Mouse (Mus musculus): ENCODE data around the gene Fkbp1a. TPM values are rescaled to one million over a fixed set of nuclear protein-coding genes. Genes with fewer than 3 reads are reported as not detected.

The Fkbp1a gene
- 174 and 216 TPM in 2 replicates for polyA plus RNA-seq (2012; rRNA removed)

DNA sequence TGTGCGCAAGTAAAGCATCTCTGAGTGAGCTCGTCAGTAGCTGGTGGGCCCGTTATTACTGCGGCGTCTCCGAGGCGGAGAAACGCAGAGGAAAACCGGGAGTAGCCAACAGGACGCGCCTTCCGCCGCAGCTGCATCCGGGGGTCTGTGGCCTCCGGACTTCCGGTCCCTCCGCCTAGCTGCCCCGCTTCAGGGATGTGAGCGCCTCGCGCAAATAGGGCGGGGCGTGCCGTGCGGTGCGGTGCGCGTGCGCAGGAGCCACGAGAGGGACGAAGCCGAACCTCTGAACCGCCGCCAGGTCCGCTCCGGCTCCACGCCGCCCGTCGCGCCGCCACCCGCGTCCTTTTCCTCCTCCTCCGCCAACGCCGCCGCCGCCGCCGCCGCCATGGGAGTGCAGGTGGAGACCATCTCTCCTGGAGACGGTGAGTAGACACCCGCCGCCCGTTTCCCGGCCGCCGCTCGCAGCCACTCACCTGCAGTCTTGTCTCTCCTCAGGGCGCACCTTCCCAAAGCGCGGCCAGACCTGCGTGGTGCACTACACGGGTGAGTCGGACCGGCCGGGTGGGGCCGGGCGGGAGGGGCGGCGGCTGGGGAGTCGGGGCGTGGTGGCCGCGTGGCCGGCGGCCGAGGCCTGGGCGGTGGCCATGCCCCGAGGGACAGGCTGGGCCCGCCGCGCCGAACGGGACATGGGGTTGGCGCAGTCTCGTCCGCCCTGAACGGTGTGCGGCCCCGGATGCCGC lies at the start of gene Fkbp1a:
Gene Fkbp1a, plus strand, starts transcription at position 161 of the 740 bp plus-strand sequence.
- no peak for TF ChIP-seq CTCF (IDR thresholded peaks at IDR 0.05; ENCODE audit: borderline replicate concordance, extremely low read depth, insufficient read depth, insufficient read length)
- TF ChIP-seq POLR2A (IDR thresholded peaks at IDR 0.05; ENCODE audit: borderline replicate concordance, extremely low read depth, insufficient read depth, insufficient read length, poor library complexity, severe bottlenecking), result peak; percentile 87
- DNase-seq (ENCODE audit: low read depth), result peak; percentile 98

DNA sequence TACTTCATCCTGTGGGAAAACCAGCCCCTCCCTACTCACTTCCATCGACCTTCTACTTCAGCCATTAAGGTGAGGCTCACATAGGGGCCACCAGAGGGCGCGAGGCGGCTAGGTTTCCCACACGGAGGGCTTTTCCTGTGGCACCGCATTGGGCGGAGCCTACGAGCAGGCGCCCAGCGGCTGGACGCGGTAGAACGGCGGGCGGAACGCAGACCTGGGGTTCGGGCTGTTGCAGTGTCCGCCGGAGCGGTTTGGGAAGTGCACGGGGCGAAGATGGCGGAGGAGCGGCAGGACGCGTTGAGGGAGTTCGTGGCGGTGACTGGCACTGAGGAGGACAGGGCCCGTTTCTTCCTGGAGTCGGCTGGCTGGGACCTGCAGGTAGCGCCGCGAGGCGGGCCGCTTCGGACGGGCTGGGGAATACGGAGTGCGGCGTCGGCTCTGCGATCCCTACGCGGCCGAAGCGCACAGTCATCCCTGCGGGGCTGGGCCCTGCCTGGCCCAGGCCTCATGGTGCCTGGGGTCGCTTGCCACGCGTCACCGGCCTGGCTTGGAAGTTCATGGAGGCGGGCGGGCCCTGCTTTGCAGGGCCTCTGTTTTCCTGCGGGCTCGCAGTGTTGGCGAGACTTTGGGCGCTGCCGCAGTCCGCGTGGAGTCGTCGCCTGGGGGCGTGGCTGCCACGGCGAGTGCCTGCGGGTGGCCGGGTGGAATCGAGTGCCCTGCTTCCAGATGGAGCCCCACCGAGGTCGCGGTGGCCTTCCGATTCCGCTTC lies 48.1 kb upstream of the Fkbp1a start, which contains the start of gene Nsfl1c:
Gene Nsfl1c, plus strand, starts transcription at position 148 of the 769 bp plus-strand sequence.
- DNase-seq (ENCODE audit: low read depth), result peak; percentile 98
- peak; percentile 75; the same call in 1 of the 2 replicates for TF ChIP-seq POLR2A (IDR thresholded peaks at IDR 0.05; ENCODE audit: borderline replicate concordance, extremely low read depth, insufficient read depth, insufficient read length, poor library complexity, severe bottlenecking)
- peak; percentile 93 for TF ChIP-seq CTCF (IDR thresholded peaks at IDR 0.05; ENCODE audit: borderline replicate concordance, extremely low read depth, insufficient read depth, insufficient read length)

DNA sequence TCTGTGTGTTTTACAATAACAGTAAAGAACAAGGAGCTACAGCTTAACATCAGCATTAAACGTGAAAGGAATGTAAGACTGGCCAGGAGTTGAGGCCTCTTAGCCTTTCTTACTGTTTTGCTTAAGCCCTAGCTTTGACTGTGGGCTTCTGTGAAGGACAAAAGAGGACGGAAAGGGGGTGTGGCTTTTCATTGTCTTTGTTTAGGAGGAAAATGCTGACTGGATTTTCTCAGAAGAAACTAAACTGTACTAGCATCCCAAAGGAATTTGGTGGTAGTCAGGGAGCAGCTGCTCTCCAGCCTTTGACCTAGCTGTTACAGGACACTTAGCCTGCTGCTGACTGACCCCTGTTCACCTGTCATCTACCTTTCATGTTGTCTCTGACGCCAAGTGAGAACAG lies 43.9 kb upstream of the Fkbp1a start:
- TF ChIP-seq POLR2A (IDR thresholded peaks at IDR 0.05; ENCODE audit: borderline replicate concordance, extremely low read depth, insufficient read depth, insufficient read length, poor library complexity, severe bottlenecking), result no peak
- no peak for TF ChIP-seq CTCF (IDR thresholded peaks at IDR 0.05; ENCODE audit: borderline replicate concordance, extremely low read depth, insufficient read depth, insufficient read length)
- DNase-seq (ENCODE audit: low read depth), result no peak

DNA sequence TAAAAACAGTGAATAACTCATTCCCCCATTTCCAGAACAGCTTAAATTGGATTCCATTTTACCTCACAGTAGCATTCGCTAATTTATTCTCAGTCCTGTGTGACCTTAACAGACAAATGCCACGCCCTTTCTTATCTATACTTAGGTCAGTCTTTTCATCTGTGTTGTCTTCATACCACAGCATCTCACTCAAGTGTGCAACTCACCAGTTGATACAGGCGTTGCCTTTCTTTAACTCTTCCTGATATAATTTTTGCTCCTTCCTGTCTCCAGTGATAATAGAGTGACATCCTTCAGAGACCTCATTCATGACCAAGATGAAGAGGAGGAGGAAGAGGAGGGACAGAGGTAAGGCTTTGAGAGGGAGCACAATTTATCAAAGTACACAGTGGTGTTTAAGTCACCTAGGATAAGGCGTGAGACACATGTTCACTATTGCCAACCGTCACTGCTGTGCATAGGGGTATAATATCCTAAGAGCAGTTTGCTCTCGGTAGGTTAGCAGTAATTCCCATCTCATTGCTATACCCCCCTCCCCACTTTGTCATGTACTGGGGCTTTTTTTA lies 41.8 kb upstream of the Fkbp1a start:
- DNase-seq (ENCODE audit: low read depth), result no peak
- TF ChIP-seq POLR2A (IDR thresholded peaks at IDR 0.05; ENCODE audit: borderline replicate concordance, extremely low read depth, insufficient read depth, insufficient read length, poor library complexity, severe bottlenecking) (no peak), CTCF (IDR thresholded peaks at IDR 0.05; ENCODE audit: borderline replicate concordance, extremely low read depth, insufficient read depth, insufficient read length) (no peak)

DNA sequence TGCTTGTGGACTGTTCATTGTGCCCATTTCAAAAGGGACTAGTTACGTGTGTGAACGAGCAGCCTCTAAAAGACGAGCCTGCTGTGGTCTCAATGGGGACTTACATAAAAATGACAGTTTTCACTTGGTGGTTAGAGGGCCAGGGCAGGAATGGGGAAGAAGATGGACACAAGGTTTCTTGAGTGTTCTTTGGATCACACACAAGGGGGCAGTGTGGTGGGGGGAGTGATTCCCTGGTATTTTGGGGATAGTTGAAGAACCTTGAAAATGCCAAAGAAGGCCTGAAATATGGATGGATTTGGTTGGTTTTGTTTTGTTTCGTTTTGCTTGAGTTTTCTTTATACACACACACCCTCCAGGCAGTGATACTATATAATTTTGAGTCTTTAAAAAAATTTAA lies 38.1 kb upstream of the Fkbp1a start:
- TF ChIP-seq CTCF (IDR thresholded peaks at IDR 0.05; ENCODE audit: borderline replicate concordance, extremely low read depth, insufficient read depth, insufficient read length) (0 out of 2 replicates have a peak, but pooled peaks have one; percentile 12), POLR2A (IDR thresholded peaks at IDR 0.05; ENCODE audit: borderline replicate concordance, extremely low read depth, insufficient read depth, insufficient read length, poor library complexity, severe bottlenecking) (no peak)
- no peak for DNase-seq (ENCODE audit: low read depth)

DNA sequence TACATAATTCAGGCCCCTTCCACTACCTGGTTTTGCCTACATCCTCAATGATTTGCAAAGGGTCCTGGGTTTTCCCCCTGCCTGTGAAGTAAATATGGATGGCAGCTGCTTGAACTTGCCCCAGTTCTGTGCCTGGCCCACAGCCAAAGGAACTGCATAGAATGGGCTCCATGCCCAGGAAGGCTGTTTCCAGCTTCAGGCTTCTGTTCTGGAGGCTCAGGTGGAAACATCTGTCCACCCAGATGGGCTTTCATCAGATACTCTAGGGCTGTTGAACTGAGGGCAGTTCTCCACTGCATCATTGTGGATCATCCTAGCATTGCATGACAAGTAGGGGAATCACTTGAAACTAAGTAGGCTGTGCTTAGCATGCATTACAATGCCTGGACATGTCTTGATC lies 30.1 kb upstream of the Fkbp1a start:
- peak; percentile 79 for DNase-seq (ENCODE audit: low read depth)
- TF ChIP-seq POLR2A (IDR thresholded peaks at IDR 0.05; ENCODE audit: borderline replicate concordance, extremely low read depth, insufficient read depth, insufficient read length, poor library complexity, severe bottlenecking) (no peak), CTCF (IDR thresholded peaks at IDR 0.05; ENCODE audit: borderline replicate concordance, extremely low read depth, insufficient read depth, insufficient read length) (no peak)

DNA sequence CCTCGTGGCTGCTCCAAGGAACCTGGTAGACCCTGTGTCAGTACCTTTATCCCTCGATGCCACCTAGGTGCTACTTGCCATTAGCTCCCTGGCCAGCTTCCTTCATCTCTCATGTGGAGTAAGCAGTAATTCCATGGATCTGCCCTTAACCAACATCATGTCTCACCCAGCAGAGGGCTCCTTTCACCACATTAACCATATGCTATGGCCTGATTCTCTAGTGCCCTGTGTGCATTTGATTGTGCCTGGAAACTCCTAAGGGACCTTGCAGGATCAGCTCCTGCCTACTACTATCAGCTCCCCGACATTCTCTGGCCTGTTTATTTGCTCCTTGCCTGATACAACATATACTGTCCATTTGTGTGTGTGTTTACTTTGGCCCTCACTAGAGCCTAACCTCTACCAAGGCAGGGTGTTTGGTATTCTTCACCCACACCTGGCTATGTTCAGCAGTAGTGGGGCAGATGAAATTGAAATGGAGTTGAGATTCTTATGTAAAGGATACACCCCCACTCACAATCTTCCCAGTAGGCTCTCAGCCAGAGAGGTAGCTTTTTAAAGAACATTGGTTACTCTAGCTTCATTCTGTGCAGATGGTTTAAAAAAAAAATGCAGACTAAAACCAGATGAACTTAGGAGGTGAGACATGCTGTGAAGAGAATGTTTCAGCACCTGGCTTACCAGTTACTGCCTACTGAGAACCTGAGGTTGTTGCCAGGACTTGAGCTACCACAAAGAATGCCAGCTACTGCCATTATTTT lies 28.6 kb upstream of the Fkbp1a start:
- peak; percentile 16 for DNase-seq (ENCODE audit: low read depth)
- TF ChIP-seq POLR2A (IDR thresholded peaks at IDR 0.05; ENCODE audit: borderline replicate concordance, extremely low read depth, insufficient read depth, insufficient read length, poor library complexity, severe bottlenecking), result no peak
- TF ChIP-seq CTCF (IDR thresholded peaks at IDR 0.05; ENCODE audit: borderline replicate concordance, extremely low read depth, insufficient read depth, insufficient read length), result no peak

DNA sequence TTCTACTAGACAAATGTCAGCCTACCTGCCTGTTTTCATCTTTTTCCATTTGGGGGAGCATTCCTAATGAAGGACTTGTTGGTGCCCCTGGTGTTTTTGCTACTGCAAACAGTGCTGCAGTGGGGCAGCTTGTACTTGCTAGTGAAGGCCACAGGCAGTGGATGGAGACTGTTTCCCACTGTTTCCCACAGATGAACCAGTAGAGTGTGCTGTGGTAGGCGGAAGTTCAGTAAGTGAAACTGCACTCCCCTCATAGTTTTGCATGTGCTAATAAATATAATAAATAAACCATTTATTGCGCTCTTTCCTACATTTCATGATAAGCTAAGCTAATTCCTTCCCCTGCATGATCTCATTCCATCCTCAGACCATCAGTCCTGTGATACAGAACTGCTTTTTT lies 23.3 kb upstream of the Fkbp1a start:
- TF ChIP-seq CTCF (IDR thresholded peaks at IDR 0.05; ENCODE audit: borderline replicate concordance, extremely low read depth, insufficient read depth, insufficient read length) (no peak), POLR2A (IDR thresholded peaks at IDR 0.05; ENCODE audit: borderline replicate concordance, extremely low read depth, insufficient read depth, insufficient read length, poor library complexity, severe bottlenecking) (no peak)
- DNase-seq (ENCODE audit: low read depth), result no peak

DNA sequence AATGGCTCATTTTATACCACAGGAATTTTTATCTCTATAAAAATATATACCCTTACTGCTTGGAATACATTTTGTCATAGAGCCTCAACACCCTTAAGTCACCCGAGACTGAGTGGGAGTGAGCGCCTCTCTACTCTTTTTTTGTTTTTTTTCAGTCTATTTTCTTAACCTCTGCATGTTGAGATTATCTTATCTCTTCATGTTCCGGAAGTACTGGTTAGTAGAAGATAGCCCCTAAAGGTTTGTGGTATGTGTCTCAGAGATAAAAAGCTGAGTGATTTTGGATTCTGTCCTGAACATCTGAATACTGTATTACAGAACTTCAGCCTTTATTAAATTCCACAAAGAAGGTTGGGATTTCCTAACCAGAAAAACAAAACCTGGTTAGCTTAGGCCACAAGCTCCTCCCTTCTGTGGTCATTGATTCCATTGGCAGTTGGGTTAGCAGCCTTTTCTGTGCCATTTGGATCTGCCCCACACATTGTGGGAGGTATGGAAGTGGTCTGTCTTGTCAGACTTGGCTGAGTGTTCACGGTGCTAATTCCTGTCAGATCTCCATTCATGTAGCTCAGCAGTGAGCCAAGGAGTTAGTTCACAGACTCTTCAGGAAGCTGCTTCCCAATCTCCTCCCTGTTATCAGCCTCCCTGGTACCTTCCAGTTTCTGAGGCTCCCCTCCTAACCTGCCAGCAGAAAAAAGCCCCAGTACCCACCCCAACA lies 17.8 kb upstream of the Fkbp1a start:
- no peak for TF ChIP-seq POLR2A (IDR thresholded peaks at IDR 0.05; ENCODE audit: borderline replicate concordance, extremely low read depth, insufficient read depth, insufficient read length, poor library complexity, severe bottlenecking)
- TF ChIP-seq CTCF (IDR thresholded peaks at IDR 0.05; ENCODE audit: borderline replicate concordance, extremely low read depth, insufficient read depth, insufficient read length), result no peak

DNA sequence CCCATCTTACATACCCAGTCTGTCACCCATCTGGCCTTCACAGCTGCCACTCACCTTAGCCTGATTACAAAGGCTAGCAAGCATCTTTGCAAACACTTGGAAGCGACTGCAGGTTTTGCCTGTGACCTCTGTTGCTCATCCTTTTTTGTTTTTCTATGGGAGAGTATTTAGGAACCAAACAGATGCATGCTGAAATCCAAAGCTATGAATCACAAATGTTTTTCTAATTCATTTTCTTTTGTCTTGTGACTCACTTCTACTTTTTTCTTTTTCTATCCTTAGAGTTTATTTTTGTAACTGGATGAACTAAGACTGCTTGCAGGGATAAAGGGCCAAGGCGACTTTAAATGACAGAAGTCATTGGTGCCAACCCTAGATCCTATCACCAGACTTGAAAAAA lies 16.8 kb upstream of the Fkbp1a start:
- TF ChIP-seq POLR2A (IDR thresholded peaks at IDR 0.05; ENCODE audit: borderline replicate concordance, extremely low read depth, insufficient read depth, insufficient read length, poor library complexity, severe bottlenecking) (no peak), CTCF (IDR thresholded peaks at IDR 0.05; ENCODE audit: borderline replicate concordance, extremely low read depth, insufficient read depth, insufficient read length) (no peak)
- DNase-seq (ENCODE audit: low read depth), result no peak

More for the DNA sequence above, 17.8 kb upstream of the Fkbp1a start:
- DNase-seq (ENCODE audit: low read depth), result peak; percentile 14
